Mouse (Mus musculus): ENCODE results near the gene Ap5z1. TPM values are rescaled to one million over a fixed set of nuclear protein-coding genes. Genes with fewer than 3 reads are reported as not detected.

Ap5z1 gene
- polyA plus RNA-seq, 1 experiment from 2014 or later, result 12.0 TPM

- DNase-seq (ENCODE audit: low spot score) (no peak), ATAC-seq (ENCODE audit: insufficient read depth, low FRiP score, low TSS enrichment) (no peak)
- no peak overlapping the region for H3K4me3 ChIP-seq (ENCODE audit: low read depth, low read length)
- H3K36me3 ChIP-seq (ENCODE audit: control insufficient read depth, insufficient read depth, low read length), result no peaks in the 10 kb centered on the region
- no peak overlapping the region for H3K27ac ChIP-seq (ENCODE audit: low read depth, low read length)
- H3K4me1 ChIP-seq (ENCODE audit: control insufficient read depth, insufficient read depth, low read length), result peaks cover 23% of the 10 kb centered on the region
- H3K27me3 ChIP-seq (ENCODE audit: control insufficient read depth, insufficient read depth, low read length), result no peaks in the 10 kb centered on the region
- no peak overlapping the region for H3K4me2 ChIP-seq (ENCODE audit: low read depth)
- WGBS, result 65% methylated on average over 15 of the region's 15 CpGs
- no peak overlapping the region for H3K9ac ChIP-seq (ENCODE audit: low read length)
- H3K9me3 ChIP-seq (ENCODE audit: control insufficient read depth, low read length), result no peaks in the 10 kb centered on the region
Measured at GRCm38 (mm10) chr5:142443514-142443913, 20.2 kb upstream of the Ap5z1 start.

- H3K27me3 ChIP-seq (ENCODE audit: control insufficient read depth, insufficient read depth, low read length), result no peaks in the 10 kb centered on the region
- no peak overlapping the region for H3K9ac ChIP-seq (ENCODE audit: low read length)
- no peak for ATAC-seq (ENCODE audit: insufficient read depth, low FRiP score, low TSS enrichment)
- WGBS, result 74% methylated on average over 14 of the region's 14 CpGs
- DNase-seq (ENCODE audit: low spot score), result no peak
- no peak overlapping the region for H3K4me2 ChIP-seq (ENCODE audit: low read depth)
- no peaks in the 10 kb centered on the region for H3K9me3 ChIP-seq (ENCODE audit: control insufficient read depth, low read length)
- H3K4me3 ChIP-seq (ENCODE audit: low read depth, low read length), result no peak overlapping the region
- H3K4me1 ChIP-seq (ENCODE audit: control insufficient read depth, insufficient read depth, low read length), result peaks cover 23% of the 10 kb centered on the region
- no peaks in the 10 kb centered on the region for H3K36me3 ChIP-seq (ENCODE audit: control insufficient read depth, insufficient read depth, low read length)
- H3K27ac ChIP-seq (ENCODE audit: low read depth, low read length), result no peak overlapping the region
Measured at GRCm38 (mm10) chr5:142443994-142444393, 19.8 kb upstream of the Ap5z1 start.

- DNase-seq (ENCODE audit: low spot score), result no peak
- ATAC-seq (ENCODE audit: insufficient read depth, low FRiP score, low TSS enrichment), result no peak
- Histone ChIP-seq H3K27me3 (ENCODE audit: control insufficient read depth, insufficient read depth, low read length) (no peaks in the 10 kb centered on the region), H3K9me3 (ENCODE audit: control insufficient read depth, low read length) (no peaks in the 10 kb centered on the region), H3K4me2 (ENCODE audit: low read depth) (no peak overlapping the region), H3K4me3 (ENCODE audit: low read depth, low read length) (no peak overlapping the region), H3K27ac (ENCODE audit: low read depth, low read length) (no peak overlapping the region), H3K4me1 (ENCODE audit: control insufficient read depth, insufficient read depth, low read length) (peaks cover 20% of the 10 kb centered on the region), H3K36me3 (ENCODE audit: control insufficient read depth, insufficient read depth, low read length) (no peaks in the 10 kb centered on the region; the same call in 1 of the 2 replicates), H3K9ac (ENCODE audit: low read length) (no peak overlapping the region)
- 74% methylated on average over 11 of the region's 11 CpGs for WGBS
Measured at GRCm38 (mm10) chr5:142444791-142445531, 18.8 kb upstream of the Ap5z1 start.

- Histone ChIP-seq H3K27ac (ENCODE audit: low read depth, low read length) (0 out of 2 replicates have a peak overlapping the region, but pooled peaks have one; percentile 2), H3K27me3 (ENCODE audit: control insufficient read depth, insufficient read depth, low read length) (no peaks in the 10 kb centered on the region), H3K9ac (ENCODE audit: low read length) (no peak overlapping the region), H3K4me2 (ENCODE audit: low read depth) (no peak overlapping the region), H3K9me3 (ENCODE audit: control insufficient read depth, low read length) (no peaks in the 10 kb centered on the region), H3K4me1 (ENCODE audit: control insufficient read depth, insufficient read depth, low read length) (peaks cover 20% of the 10 kb centered on the region), H3K36me3 (ENCODE audit: control insufficient read depth, insufficient read depth, low read length) (no peaks in the 10 kb centered on the region; the same call in 1 of the 2 replicates), H3K4me3 (ENCODE audit: low read depth, low read length) (no peak overlapping the region)
- ATAC-seq (ENCODE audit: insufficient read depth, low FRiP score, low TSS enrichment) (no peak), DNase-seq (ENCODE audit: low spot score) (no peak)
- 52% methylated on average over 8 of the region's 8 CpGs for WGBS
Measured at GRCm38 (mm10) chr5:142445709-142446108, 18.0 kb upstream of the Ap5z1 start.

GRCm38 (mm10) chr5:142448076-142448475 lies 15.7 kb upstream of the Ap5z1 start:
- ATAC-seq (ENCODE audit: insufficient read depth, low FRiP score, low TSS enrichment) (peak; percentile 54), DNase-seq (ENCODE audit: low spot score) (peak; percentile 92)
- H3K4me1 ChIP-seq (ENCODE audit: control insufficient read depth, insufficient read depth, low read length), result peaks cover 13% of the 10 kb centered on the region
- H3K27ac ChIP-seq (ENCODE audit: low read depth, low read length), result 0 out of 2 replicates have a peak overlapping the region, but pooled peaks have one; percentile 29
- H3K9ac ChIP-seq (ENCODE audit: low read length), result no peak overlapping the region
- H3K4me2 ChIP-seq (ENCODE audit: low read depth), result no peak overlapping the region
- no peak overlapping the region for H3K4me3 ChIP-seq (ENCODE audit: low read depth, low read length)
- 17% methylated on average over 9 of the region's 9 CpGs for WGBS
- H3K36me3 ChIP-seq (ENCODE audit: control insufficient read depth, insufficient read depth, low read length), result peaks cover 8% of the 10 kb centered on the region; the same call in 1 of the 2 replicates
- H3K9me3 ChIP-seq (ENCODE audit: control insufficient read depth, low read length), result no peaks in the 10 kb centered on the region
- no peaks in the 10 kb centered on the region for H3K27me3 ChIP-seq (ENCODE audit: control insufficient read depth, insufficient read depth, low read length)

- no peak for ATAC-seq (ENCODE audit: insufficient read depth, low FRiP score, low TSS enrichment)
Measured at GRCm38 (mm10) chr5:142448623-142449022, 15.1 kb upstream of the Ap5z1 start.

GRCm38 (mm10) chr5:142450846-142451245 lies 12.9 kb upstream of the Ap5z1 start:
- no peaks in the 10 kb centered on the region for H3K9me3 ChIP-seq (ENCODE audit: control insufficient read depth, low read length)
- no peaks in the 10 kb centered on the region for H3K27me3 ChIP-seq (ENCODE audit: control insufficient read depth, insufficient read depth, low read length)
- H3K4me3 ChIP-seq (ENCODE audit: low read depth, low read length), result no peak overlapping the region
- no peak overlapping the region for H3K27ac ChIP-seq (ENCODE audit: low read depth, low read length)
- no peak for ATAC-seq (ENCODE audit: insufficient read depth, low FRiP score, low TSS enrichment)
- 89% methylated on average over 9 of the region's 9 CpGs for WGBS
- no peak overlapping the region for H3K9ac ChIP-seq (ENCODE audit: low read length)
- peaks cover 10% of the 10 kb centered on the region for H3K36me3 ChIP-seq (ENCODE audit: control insufficient read depth, insufficient read depth, low read length)
- H3K4me2 ChIP-seq (ENCODE audit: low read depth), result no peak overlapping the region
- H3K4me1 ChIP-seq (ENCODE audit: control insufficient read depth, insufficient read depth, low read length), result peaks cover 6% of the 10 kb centered on the region
- DNase-seq (ENCODE audit: low spot score), result no peak

More at GRCm38 (mm10) chr5:142448623-142449022, 15.1 kb upstream of the Ap5z1 start:
- peaks cover 8% of the 10 kb centered on the region; the same call in 1 of the 2 replicates for H3K36me3 ChIP-seq (ENCODE audit: control insufficient read depth, insufficient read depth, low read length)
- H3K4me2 ChIP-seq (ENCODE audit: low read depth), result no peak overlapping the region
- H3K27ac ChIP-seq (ENCODE audit: low read depth, low read length), result no peak overlapping the region
- H3K27me3 ChIP-seq (ENCODE audit: control insufficient read depth, insufficient read depth, low read length), result no peaks in the 10 kb centered on the region
- peaks cover 9% of the 10 kb centered on the region for H3K4me1 ChIP-seq (ENCODE audit: control insufficient read depth, insufficient read depth, low read length)
- no peak overlapping the region for H3K9ac ChIP-seq (ENCODE audit: low read length)
- no peaks in the 10 kb centered on the region for H3K9me3 ChIP-seq (ENCODE audit: control insufficient read depth, low read length)
- H3K4me3 ChIP-seq (ENCODE audit: low read depth, low read length), result no peak overlapping the region
- DNase-seq (ENCODE audit: low spot score), result no peak
- 69% methylated on average over 12 of the region's 12 CpGs for WGBS

- Histone ChIP-seq H3K27ac (ENCODE audit: low read depth, low read length) (no peak overlapping the region), H3K9ac (ENCODE audit: low read length) (no peak overlapping the region), H3K4me1 (ENCODE audit: control insufficient read depth, insufficient read depth, low read length) (peaks cover 5% of the 10 kb centered on the region; the same call in 1 of the 2 replicates), H3K9me3 (ENCODE audit: control insufficient read depth, low read length) (no peaks in the 10 kb centered on the region), H3K36me3 (ENCODE audit: control insufficient read depth, insufficient read depth, low read length) (peaks cover 14% of the 10 kb centered on the region), H3K27me3 (ENCODE audit: control insufficient read depth, insufficient read depth, low read length) (no peaks in the 10 kb centered on the region), H3K4me2 (ENCODE audit: low read depth) (no peak overlapping the region), H3K4me3 (ENCODE audit: low read depth, low read length) (no peak overlapping the region)
- DNase-seq (ENCODE audit: low spot score), result peak; percentile 74
- ATAC-seq (ENCODE audit: insufficient read depth, low FRiP score, low TSS enrichment), result peak; percentile 36
- WGBS, result 30% methylated on average over 1 of the region's 1 CpGs
Measured at GRCm38 (mm10) chr5:142451759-142452158, 12.0 kb upstream of the Ap5z1 start.

- no peak for ATAC-seq (ENCODE audit: insufficient read depth, low FRiP score, low TSS enrichment)
- Histone ChIP-seq H3K4me2 (ENCODE audit: low read depth) (no peak overlapping the region), H3K4me3 (ENCODE audit: low read depth, low read length) (no peak overlapping the region), H3K9ac (ENCODE audit: low read length) (no peak overlapping the region), H3K27me3 (ENCODE audit: control insufficient read depth, insufficient read depth, low read length) (no peaks in the 10 kb centered on the region), H3K9me3 (ENCODE audit: control insufficient read depth, low read length) (no peaks in the 10 kb centered on the region), H3K27ac (ENCODE audit: low read depth, low read length) (no peak overlapping the region), H3K4me1 (ENCODE audit: control insufficient read depth, insufficient read depth, low read length) (no peaks in the 10 kb centered on the region), H3K36me3 (ENCODE audit: control insufficient read depth, insufficient read depth, low read length) (peaks cover 17% of the 10 kb centered on the region)
- 95% methylated on average over 13 of the region's 13 CpGs for WGBS
- no peak for DNase-seq (ENCODE audit: low spot score)
Measured at GRCm38 (mm10) chr5:142453742-142454141, 10.0 kb upstream of the Ap5z1 start.

Measured in neural tube, embryonic 11.5 days (tissue).